Mouse (Mus musculus) adrenal gland (tissue): ENCODE measurements around the gene Alk.

Experiments used
- intact Hi-C: fragments of 180-260 bp; cut with DNase I; formaldehyde crosslinking; loops from one replicate; pipeline ENCODE4 v1.15.1; 2025

Gene Alk

GRCm38 (mm10) chr17:72144946-72145598 is 459.4 kb downstream of the Alk start:
- intact Hi-C loops, result no loop called here

GRCm38 (mm10) chr17:72144461-72144860 is 460.0 kb downstream of the Alk start:
- intact Hi-C loops, result no loop called here

GRCm38 (mm10) chr17:72132140-72132911 is 472.1 kb downstream of the Alk start:
- intact Hi-C loops, result no loop called here

- intact Hi-C loops, result no loop called here
These were observed 482.8 kb downstream of the Alk start for GRCm38 (mm10) chr17:72121660-72122059.

GRCm38 (mm10) chr17:72120278-72120677 is 484.1 kb downstream of the Alk start:
- intact Hi-C loops, result no loop called here

- intact Hi-C loops, result no loop called here
These were observed 486.1 kb downstream of the Alk start for GRCm38 (mm10) chr17:72118376-72118775.

GRCm38 (mm10) chr17:72115271-72115944 is 489.0 kb downstream of the Alk start:
- intact Hi-C loops, result no loop called here

- intact Hi-C loops, result no loop called here
These were observed 492.4 kb downstream of the Alk start for GRCm38 (mm10) chr17:72112004-72112403.

GRCm38 (mm10) chr17:72111528-72111927 is 492.9 kb downstream of the Alk start:
- intact Hi-C loops, result no loop called here

GRCm38 (mm10) chr17:72087261-72087703 is 517.1 kb downstream of the Alk start:
- intact Hi-C loops, result no loop called here

GRCm38 (mm10) chr17:72081396-72081795 is 523.0 kb downstream of the Alk start:
- intact Hi-C loops, result no loop called here

GRCm38 (mm10) chr17:72076306-72076921 is 528.0 kb downstream of the Alk start:
- intact Hi-C loops, result no loop called here

- intact Hi-C loops, result no loop called here
These were observed 532.6 kb downstream of the Alk start for GRCm38 (mm10) chr17:72071871-72072270.

GRCm38 (mm10) chr17:72068176-72068575 is 536.3 kb downstream of the Alk start:
- intact Hi-C loops, result no loop called here

GRCm38 (mm10) chr17:72062978-72063377 is 541.4 kb downstream of the Alk start:
- intact Hi-C loops, result no loop called here

GRCm38 (mm10) chr17:72059312-72059711 is 545.1 kb downstream of the Alk start:
- intact Hi-C loops, result no loop called here

GRCm38 (mm10) chr17:72045671-72046070 is 558.8 kb downstream of the Alk start:
- intact Hi-C loops, result no loop called here

- intact Hi-C loops, result no loop called here
These were observed 560.6 kb downstream of the Alk start for GRCm38 (mm10) chr17:72043667-72044390.

GRCm38 (mm10) chr17:72043001-72043666 is 561.3 kb downstream of the Alk start:
- intact Hi-C loops, result no loop called here

- intact Hi-C loops, result no loop called here
These were observed 565.1 kb downstream of the Alk start for GRCm38 (mm10) chr17:72039176-72039948.
